Mouse (Mus musculus) heart, embryonic 10.5 days (tissue): ENCODE results near the gene Alg10b. TPM values are rescaled to one million over a fixed set of nuclear protein-coding genes. Genes with fewer than 3 reads are reported as not detected.

Experiments
- microRNA-seq: library from miRNA; unstranded; fragments of <30 nt; microRNA quantifications from one replicate; pipeline ENCODE4, GENCODE M21; 2017
- polyA plus RNA-seq: library from polyadenylated mRNA; unstranded; fragments of >200 nt; fragmentation: Nextera tagmentation; extraction: Ambion mirVana; gene quantifications from 2 replicates; pipeline ENCODE4 v1.2.1, GENCODE M21; 2016

The Alg10b gene
- polyA plus RNA-seq, 1 experiment from 2014 or later = 22.2 TPM

Small RNA genes lying within 50 kb of the gene (microRNA-seq; reads per million reads assigned to microRNA genes)
- 0.76 reads per million for gene Mir7648
